Mouse (Mus musculus) MEL (cell line): ENCODE data around the gene Rras2. TPM values are rescaled to one million over a fixed set of nuclear protein-coding genes. Genes with fewer than 3 reads are reported as not detected.

ENCODE experiments used
- DNase-seq: peaks from one replicate; pipeline ENCODE4 v3.0.0; 2011; ENCODE audit warnings: low read depth, low spot score
- H3K27ac ChIP-seq: 2 replicates; pipeline ENCODE4 v1.5.1; 2012; ENCODE audit warnings: low read depth, mild to moderate bottlenecking, control low read depth, low read length, moderate library complexity; ENCODE audit not compliant: control insufficient read depth
- H3K27me3 ChIP-seq, 2 experiments: fragments of 150-350 bp in 1 of 2; sonication (generic) in 1 of 2; 2 replicates each; pipeline ENCODE4 v1.6.1; 2012; ENCODE audit warnings: low read length in 2 of 2, mild to moderate bottlenecking in 2 of 2, improper control_type of control experiment in 1 of 2, moderate library complexity in 1 of 2; ENCODE audit not compliant: insufficient read depth in 2 of 2, control insufficient read depth in 1 of 2
- H3K36me3 ChIP-seq, 2 experiments: 2 replicates each; pipeline ENCODE4 v1.6.1; 2012 to 2014; ENCODE audit warnings: low read length in 2 of 2, improper control_type of control experiment in 1 of 2, inconsistent platforms in 1 of 2, mild to moderate bottlenecking in 1 of 2; ENCODE audit not compliant: insufficient read depth in 2 of 2, control insufficient read depth in 1 of 2
- H3K4me1 ChIP-seq, 2 experiments: fragments of 150-350 bp in 1 of 2; sonication (generic) in 1 of 2; 2 replicates each; pipeline ENCODE4 v1.6.1; 2012; ENCODE audit warnings: low read length in 2 of 2, improper control_type of control experiment in 1 of 2, mild to moderate bottlenecking in 1 of 2; ENCODE audit not compliant: insufficient read depth in 2 of 2, control insufficient read depth in 1 of 2
- H3K4me3 ChIP-seq, 2 experiments: fragments of 150-350 bp in 1 of 2; sonication (generic) in 1 of 2; 2 replicates each; pipeline ENCODE4 v1.5.1; 2012; ENCODE audit warnings: low read depth in 2 of 2, low read length in 2 of 2, mild to moderate bottlenecking in 2 of 2, moderate library complexity in 2 of 2, control low read depth in 1 of 2, improper control_type of control experiment in 1 of 2; ENCODE audit not compliant: control insufficient read depth in 1 of 2, insufficient read depth in 1 of 2
- H3K79me2 ChIP-seq: 2 replicates; pipeline ENCODE4 v1.6.1; 2012; ENCODE audit warnings: mild to moderate bottlenecking, low read length, moderate library complexity; ENCODE audit not compliant: control insufficient read depth, poor library complexity, insufficient read depth
- H3K9ac ChIP-seq: 2 replicates; pipeline ENCODE4 v1.6.1; 2012; ENCODE audit warnings: low read depth, mild to moderate bottlenecking, control low read depth, low read length, moderate library complexity; ENCODE audit not compliant: control insufficient read depth, poor library complexity, severe bottlenecking
- H3K9me3 ChIP-seq: fragments of 150-350 bp; sonication (generic); replicated peaks from 2 replicates; pipeline ENCODE4 v1.6.1; 2012; ENCODE audit warnings: mild to moderate bottlenecking, low read length, improper control_type of control experiment, moderate library complexity; ENCODE audit not compliant: insufficient read depth
- BHLHE40 ChIP-seq: IDR thresholded peaks from 2 replicates; pipeline ENCODE4 v1.6.1; 2012; ENCODE audit warnings: low read depth, mild to moderate bottlenecking, inconsistent platforms, low read length, improper control_type of control experiment, borderline replicate concordance
- ETS1 ChIP-seq: IDR thresholded peaks from 2 replicates; pipeline ENCODE4 v1.6.1; 2012; ENCODE audit warnings: low read depth, mild to moderate bottlenecking, inconsistent platforms, low read length, improper control_type of control experiment, moderate library complexity
- GATA1 ChIP-seq: IDR thresholded peaks from 2 replicates; pipeline ENCODE4 v1.6.1; 2011; ENCODE audit warnings: low read depth, low read length, improper control_type of control experiment
- MAFK ChIP-seq: IDR thresholded peaks from 2 replicates; pipeline ENCODE4 v1.6.1; 2011; ENCODE audit warnings: low read depth, mild to moderate bottlenecking, low read length, improper control_type of control experiment, borderline replicate concordance
- MAX ChIP-seq: IDR thresholded peaks from 2 replicates; pipeline ENCODE4 v1.6.1; 2011; ENCODE audit warnings: low read length, improper control_type of control experiment
- MEF2A ChIP-seq: IDR thresholded peaks from 2 replicates; pipeline ENCODE4 v1.6.1; 2014; ENCODE audit warnings: low read depth, mild to moderate bottlenecking, inconsistent platforms, low read length, improper control_type of control experiment; ENCODE audit not compliant: poor library complexity, insufficient replicate concordance, severe bottlenecking; ENCODE audit errors: extremely low read depth
- MYB ChIP-seq: IDR thresholded peaks from 2 replicates; pipeline ENCODE4 v1.6.1; 2011; ENCODE audit warnings: mild to moderate bottlenecking, low read depth, low read length, improper control_type of control experiment
- POLR2AphosphoS2 ChIP-seq: IDR thresholded peaks from 2 replicates; pipeline ENCODE4 v1.6.1; 2011; ENCODE audit warnings: low read length, improper control_type of control experiment
- POLR2AphosphoS5 ChIP-seq: IDR thresholded peaks from 2 replicates; pipeline ENCODE4 v1.6.1; 2012; ENCODE audit warnings: low read depth, borderline replicate concordance, mild to moderate bottlenecking, inconsistent platforms, low read length, moderate library complexity, mixed read lengths
- RAD21 ChIP-seq: IDR thresholded peaks from 2 replicates; pipeline ENCODE4 v1.6.1; 2011; ENCODE audit warnings: mild to moderate bottlenecking, low read depth, low read length, improper control_type of control experiment
- TAL1 ChIP-seq: IDR thresholded peaks from 2 replicates; pipeline ENCODE4 v1.6.1; 2012; ENCODE audit warnings: mild to moderate bottlenecking, inconsistent platforms, low read length, moderate library complexity, mixed read lengths
- TCF12 ChIP-seq: IDR thresholded peaks from 2 replicates; pipeline ENCODE4 v1.6.1; 2014; ENCODE audit warnings: low read depth, mild to moderate bottlenecking, inconsistent platforms, low read length, improper control_type of control experiment, moderate library complexity
- USF1 ChIP-seq: IDR thresholded peaks from 2 replicates; pipeline ENCODE4 v1.6.1; 2014; ENCODE audit warnings: low read depth, mild to moderate bottlenecking, inconsistent platforms, low read length, improper control_type of control experiment, moderate library complexity
- ZKSCAN1 ChIP-seq: IDR thresholded peaks from 2 replicates; pipeline ENCODE4 v1.6.1; 2012; ENCODE audit warnings: low read depth, mild to moderate bottlenecking, inconsistent platforms, low read length, improper control_type of control experiment, moderate library complexity
- ZNF384 ChIP-seq: IDR thresholded peaks from 2 replicates; pipeline ENCODE4 v1.6.1; 2012; ENCODE audit warnings: low read depth, mild to moderate bottlenecking, inconsistent platforms, low read length, improper control_type of control experiment
- polyA plus RNA-seq, 2 experiments: library from polyadenylated mRNA; stranded (reverse) in 1 of 2; unstranded in 1 of 2; fragments of >175 nt in 1 of 2; fragments of >200 nt in 1 of 2; gene quantifications; 2 replicates each; pipeline versions ENCODE4 v1.2.1 to v1.2.4; 2012; ENCODE audit warnings: low replicate concordance in 2 of 2, low read depth in 1 of 2; ENCODE audit not compliant: insufficient read length in 2 of 2, insufficient read depth in 1 of 2, missing spikeins in 1 of 2
- total RNA-seq: library from RNA; depleted of rRNA; stranded (reverse); fragments of 300-350 nt; gene quantifications from 2 replicates; pipeline ENCODE4 v1.2.3, GENCODE M21; 2012

Gene Rras2
- total and polyA plus RNA-seq, 3 experiments, result not detected

DNA sequence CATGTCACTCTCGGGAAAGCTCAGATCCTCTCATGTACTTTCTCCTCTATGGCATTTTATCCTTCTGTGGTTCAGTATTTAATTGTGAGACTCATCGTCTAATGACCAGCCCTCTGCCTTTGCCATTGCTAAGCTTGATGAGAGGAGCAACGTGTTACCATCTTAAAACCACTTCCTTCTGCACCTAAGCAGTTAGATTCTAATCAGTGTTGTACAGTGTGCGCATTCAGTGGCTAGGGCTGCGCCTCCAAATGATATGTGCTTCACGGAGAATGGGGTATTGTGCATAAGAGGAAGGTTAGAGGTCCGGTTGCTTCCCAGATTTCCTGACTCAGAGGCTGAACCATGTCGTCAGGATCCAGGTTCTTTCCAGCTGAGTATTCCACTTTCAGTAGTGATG, 43.5 kb upstream of the Rras2 start:
- Histone ChIP-seq H3K36me3 (no peaks in the 10 kb centered on the region), H3K27me3 (no peaks in the 10 kb centered on the region), H3K27ac (no peak overlapping the region), H3K4me1 (0 out of 4 replicates have a peak, but pooled peaks cover 0 to 3% of the 10 kb centered on the region in 2 experiments), H3K4me3 (no peak overlapping the region), H3K79me2 (no peaks in the 10 kb centered on the region), H3K9ac (no peak overlapping the region), H3K9me3 (no peaks in the 10 kb centered on the region)
- TF ChIP-seq BHLHE40 (no peak), POLR2AphosphoS5 (no peak), POLR2AphosphoS2 (no peak), USF1 (no peak)
- DNase-seq, result peak; percentile 12

GRCm38 (mm10) chr7:114157716-114158278, 40.2 kb upstream of the Rras2 start:
- H3K9me3 ChIP-seq, result no peaks in the 10 kb centered on the region
- no peak overlapping the region for H3K9ac ChIP-seq
- H3K36me3 ChIP-seq, result no peaks in the 10 kb centered on the region
- H3K79me2 ChIP-seq, result no peaks in the 10 kb centered on the region
- no peak overlapping the region for H3K27ac ChIP-seq
- H3K4me3 ChIP-seq, result no peak overlapping the region
- no peak for DNase-seq
- no peaks in the 10 kb centered on the region for H3K27me3 ChIP-seq
- H3K4me1 ChIP-seq, result 0 out of 4 replicates have a peak, but pooled peaks cover 0 to 3% of the 10 kb centered on the region in 2 experiments
- TF ChIP-seq MEF2A, result no peak
- TF ChIP-seq MAFK, result no peak
- no peak for TF ChIP-seq RAD21
- no peak for TF ChIP-seq MAX
- no peak for TF ChIP-seq BHLHE40
- TF ChIP-seq ZNF384, result no peak
- TF ChIP-seq, all 39 proteins: peak for 0

DNA sequence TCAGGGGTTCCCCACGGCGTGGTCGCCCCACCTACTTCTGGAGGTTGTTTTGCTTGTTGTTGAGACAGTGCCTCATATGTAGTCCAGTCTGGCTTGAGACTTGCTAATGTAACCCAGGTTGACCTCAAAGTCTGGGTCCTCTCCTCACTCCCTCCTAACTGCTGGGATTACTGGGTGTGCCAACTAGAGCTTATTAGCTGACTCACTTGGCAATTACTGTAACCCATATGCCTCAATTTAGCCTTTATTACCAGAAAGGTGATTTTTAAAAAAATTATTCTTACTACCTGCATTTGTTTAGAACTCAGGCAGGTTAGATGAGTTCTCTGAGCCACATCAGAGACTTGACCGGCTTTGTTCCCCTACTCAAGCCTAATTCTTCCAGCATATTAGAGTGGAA, 38.8 kb upstream of the Rras2 start:
- no peak overlapping the region for H3K4me3 ChIP-seq
- no peak overlapping the region for H3K9ac ChIP-seq
- 0 out of 4 replicates have a peak, but pooled peaks cover 0 to under 1% of the 10 kb centered on the region in 2 experiments for H3K4me1 ChIP-seq
- H3K27ac ChIP-seq, result no peak overlapping the region
- H3K36me3 ChIP-seq, result no peaks in the 10 kb centered on the region
- no peaks in the 10 kb centered on the region for H3K9me3 ChIP-seq
- H3K79me2 ChIP-seq, result no peaks in the 10 kb centered on the region
- no peaks in the 10 kb centered on the region; a peak in 1 of 4 replicates for H3K27me3 ChIP-seq
- no peak for DNase-seq
- no peak for TF ChIP-seq ZKSCAN1
- TF ChIP-seq ETS1, result no peak
- no peak for TF ChIP-seq MYB
- TF ChIP-seq USF1, result no peak
- no peak for TF ChIP-seq TCF12
- no peak for TF ChIP-seq TAL1
- TF ChIP-seq GATA1, result no peak
- TF ChIP-seq POLR2AphosphoS5, result no peak
